Mouse (Mus musculus) CH12.LX (cell line): ENCODE data around the gene Mon1b. TPM values are rescaled to one million over a fixed set of nuclear protein-coding genes. Genes with fewer than 3 reads are reported as not detected.

Experiments used
- DNase-seq: peaks from one replicate; pipeline ENCODE4 v3.0.0-alpha.2; 2013; ENCODE audit errors: extremely low read depth
- H3K27ac ChIP-seq: 2 replicates; pipeline ENCODE4 v1.5.1; 2012; ENCODE audit warnings: low read depth, mild to moderate bottlenecking, control low read depth, moderate library complexity; ENCODE audit not compliant: insufficient read depth
- H3K27me3 ChIP-seq: replicated peaks from 2 replicates; pipeline ENCODE3; 2012; ENCODE audit warnings: inconsistent platforms
- H3K36me3 ChIP-seq, 2 experiments: replicated peaks in 1 of 2; 2 replicates each; pipeline versions ENCODE3 to v1.6.1; 2012; ENCODE audit warnings: inconsistent platforms in 1 of 2, low read length in 1 of 2, mild to moderate bottlenecking in 1 of 2, mixed read lengths in 1 of 2, moderate library complexity in 1 of 2; ENCODE audit not compliant: control insufficient read depth in 1 of 2, insufficient read depth in 1 of 2
- H3K4me1 ChIP-seq, 2 experiments: 2 replicates each; pipeline ENCODE4 v1.6.1; 2012; ENCODE audit warnings: inconsistent platforms in 1 of 2, moderate library complexity in 1 of 2; ENCODE audit not compliant: insufficient read depth in 2 of 2, control insufficient read depth in 1 of 2
- H3K4me2 ChIP-seq: 2 replicates; pipeline ENCODE4 v1.6.1; 2012; ENCODE audit warnings: low read depth, mild to moderate bottlenecking, control low read depth; ENCODE audit not compliant: poor library complexity, insufficient read depth, severe bottlenecking
- H3K4me3 ChIP-seq, 3 experiments: fragments of 150-350 bp in 1 of 3; sonication (generic) in 1 of 3; replicated peaks in 1 of 3; 2 replicates each; pipeline versions ENCODE3 to v1.5.1; 2011 to 2012; ENCODE audit warnings: low read depth in 2 of 3, low read length in 2 of 3, mild to moderate bottlenecking in 2 of 3, moderate library complexity in 2 of 3, control low read depth in 1 of 3, improper control_type of control experiment in 1 of 3, inconsistent platforms in 1 of 3, mixed read lengths in 1 of 3; ENCODE audit not compliant: poor library complexity in 1 of 3
- H3K79me2 ChIP-seq: replicated peaks from 2 replicates; pipeline ENCODE4 v1.6.1; 2012; ENCODE audit warnings: mild to moderate bottlenecking, moderate library complexity; ENCODE audit not compliant: control insufficient read depth, poor library complexity, insufficient read depth, severe bottlenecking; ENCODE audit errors: extremely low read depth
- H3K9ac ChIP-seq: 2 replicates; pipeline ENCODE4 v1.6.1; 2012; ENCODE audit warnings: low read depth, mild to moderate bottlenecking, control low read depth, moderate library complexity; ENCODE audit not compliant: insufficient read depth
- H3K9me3 ChIP-seq: replicated peaks from 2 replicates; pipeline ENCODE3; 2012; ENCODE audit warnings: low read length, inconsistent platforms, mixed read lengths
- BHLHE40 ChIP-seq: IDR thresholded peaks from 2 replicates; pipeline ENCODE4 v1.6.1; 2011; ENCODE audit warnings: mild to moderate bottlenecking, low read depth, low read length, improper control_type of control experiment
- CHD1 ChIP-seq: IDR thresholded peaks from 2 replicates; pipeline ENCODE4 v1.6.1; 2012; ENCODE audit warnings: low read depth, low read length, improper control_type of control experiment, inconsistent platforms
- EP300 ChIP-seq: IDR thresholded peaks from 2 replicates; pipeline ENCODE4 v1.6.1; 2011; ENCODE audit warnings: low read length, improper control_type of control experiment
- ETS1 ChIP-seq: conservative IDR thresholded peaks from 2 replicates; pipeline ENCODE4 v1.6.1; 2012; ENCODE audit warnings: low read depth, mild to moderate bottlenecking, inconsistent platforms, low read length, improper control_type of control experiment, moderate library complexity
- GABPA ChIP-seq: IDR thresholded peaks from 2 replicates; pipeline ENCODE4 v1.6.1; 2012; ENCODE audit warnings: low read depth, low read length, improper control_type of control experiment, inconsistent platforms; ENCODE audit not compliant: insufficient replicate concordance
- IRF4 ChIP-seq: IDR thresholded peaks from 2 replicates; pipeline ENCODE4 v1.6.1; 2014; ENCODE audit warnings: low read depth, mild to moderate bottlenecking, inconsistent platforms, low read length, improper control_type of control experiment
- JUN ChIP-seq: IDR thresholded peaks from 2 replicates; pipeline ENCODE4 v1.6.1; 2011; ENCODE audit warnings: low read depth, mild to moderate bottlenecking, low read length, improper control_type of control experiment, moderate library complexity; ENCODE audit not compliant: insufficient read depth
- JUND ChIP-seq: conservative IDR thresholded peaks from 2 replicates; pipeline ENCODE4 v1.6.1; 2011; ENCODE audit warnings: low read depth, low read length, improper control_type of control experiment
- MXI1 ChIP-seq: IDR thresholded peaks from 2 replicates; pipeline ENCODE4 v1.6.1; 2011; ENCODE audit warnings: mild to moderate bottlenecking, low read depth, low read length, improper control_type of control experiment
- NELFE ChIP-seq: IDR thresholded peaks from 2 replicates; pipeline ENCODE4 v1.6.1; 2011; ENCODE audit warnings: low read depth, low read length, improper control_type of control experiment
- POLR2A ChIP-seq: IDR thresholded peaks from 2 replicates; pipeline ENCODE4 v1.6.1; 2011; ENCODE audit warnings: low read depth, mild to moderate bottlenecking, improper control_type of control experiment, low read length
- RAD21 ChIP-seq: IDR thresholded peaks from 2 replicates; pipeline ENCODE4 v1.6.1; 2011; ENCODE audit warnings: low read depth, mild to moderate bottlenecking, low read length, improper control_type of control experiment, moderate library complexity
- RCOR1 ChIP-seq: conservative IDR thresholded peaks from 2 replicates; pipeline ENCODE4 v1.6.1; 2012; ENCODE audit warnings: low read depth, mild to moderate bottlenecking, inconsistent platforms, low read length, improper control_type of control experiment
- SIN3A ChIP-seq: IDR thresholded peaks from 2 replicates; pipeline ENCODE4 v1.6.1; 2012; ENCODE audit warnings: low read length, improper control_type of control experiment, inconsistent platforms
- UBTF ChIP-seq: IDR thresholded peaks from 2 replicates; pipeline ENCODE4 v1.6.1; 2012; ENCODE audit warnings: low read depth, mild to moderate bottlenecking, inconsistent platforms, low read length, improper control_type of control experiment, moderate library complexity
- USF1 ChIP-seq: IDR thresholded peaks from 2 replicates; pipeline ENCODE4 v1.6.1; 2014; ENCODE audit warnings: low read depth, mild to moderate bottlenecking, inconsistent platforms, low read length, improper control_type of control experiment
- ZMIZ1 ChIP-seq: IDR thresholded peaks from 2 replicates; pipeline ENCODE4 v1.6.1; 2012; ENCODE audit warnings: low read depth, mild to moderate bottlenecking, inconsistent platforms, low read length, improper control_type of control experiment
- ZNF384 ChIP-seq: IDR thresholded peaks from 2 replicates; pipeline ENCODE4 v1.6.1; 2012; ENCODE audit warnings: low read depth, low read length, improper control_type of control experiment, inconsistent platforms
- dilution Hi-C: fragments of 300-500 bp; cut with MboI; formaldehyde crosslinking; loops from 2 replicates; pipeline ENCODE4 v1.14.3; 2020; ENCODE audit warnings: low sequenced_read_pairs; ENCODE audit not compliant: extremely low pct_unique_long_range_greater_than_20kb, extremely low pct_ligation_motif_present
- in situ Hi-C: fragments of 300-500 bp; cut with MboI; formaldehyde crosslinking; loops from 3 replicates; pipeline ENCODE4 v1.14.3; 2019; ENCODE audit warnings: low sequenced_read_pairs, low pct_ligation_motif_present, low pct_unique_long_range_greater_than_20kb, mixed read lengths
- polyA plus RNA-seq: library from polyadenylated mRNA; unstranded; fragments of >175 nt; gene quantifications from 2 replicates; pipeline ENCODE4 v1.2.1, GENCODE M21; 2012; ENCODE audit warnings: low read depth; ENCODE audit not compliant: insufficient read length
- total RNA-seq, 2 experiments: library from RNA; depleted of rRNA; stranded (reverse); fragments of 300-350 nt in 1 of 2; fragments of >200 nt in 1 of 2; gene quantifications; 2 replicates each; pipeline ENCODE4 v1.2.3; 2012 to 2014

Mon1b gene
- total and polyA plus RNA-seq, 3 experiments = 7.2 to 17.1 (median 15.2) TPM

GRCm38 (mm10) chr8:113672599-113673255, 37.3 kb downstream of the Mon1b start:
- dilution Hi-C loops = no loop called here
- no peak for DNase-seq
- TF ChIP-seq BHLHE40 (no peak), ZMIZ1 (no peak), UBTF (no peak), POLR2A (no peak), NELFE (no peak), JUND (no peak), RCOR1 (no peak), IRF4 (no peak), ZNF384 (no peak), MXI1 (no peak), GABPA (no peak), JUN (no peak), CHD1 (no peak), SIN3A (no peak)

GRCm38 (mm10) chr8:113673300-113673699, 37.9 kb downstream of the Mon1b start:
- H3K4me1 ChIP-seq = peaks cover 0 to 10% of the 10 kb centered on the region in 2 experiments; a peak in 2 of 4 replicates
- H3K27ac ChIP-seq = no peak overlapping the region
- in situ Hi-C loops (loop anchor here (10.0 to 25.0 kb wide), 2 partner anchors 392 to 764 kb away; partner anchors contain the start of gene Wwox), dilution Hi-C loops (no loop called here)
- TF ChIP-seq ETS1 (no peak), EP300 (no peak), RAD21 (no peak), JUN (no peak), USF1 (no peak)
- TF ChIP-seq, all 38 proteins: peak for 0
- no peak overlapping the region for H3K4me2 ChIP-seq
- no peaks in the 10 kb centered on the region for H3K36me3 ChIP-seq
- H3K4me3 ChIP-seq = no peak overlapping the region
- H3K9me3 ChIP-seq = no peaks in the 10 kb centered on the region
- no peaks in the 10 kb centered on the region for H3K27me3 ChIP-seq
- no peak for DNase-seq
- H3K79me2 ChIP-seq = no peaks in the 10 kb centered on the region
- no peak overlapping the region for H3K9ac ChIP-seq

More at GRCm38 (mm10) chr8:113672599-113673255, 37.3 kb downstream of the Mon1b start:
- no peak overlapping the region for H3K4me3 ChIP-seq
- H3K79me2 ChIP-seq = no peaks in the 10 kb centered on the region
- no peaks in the 10 kb centered on the region for H3K9me3 ChIP-seq
- in situ Hi-C loops = loop anchor here (10.0 to 25.0 kb wide), 2 partner anchors 392 to 765 kb away; partner anchors contain the start of gene Wwox
- H3K27ac ChIP-seq = no peak overlapping the region
- H3K36me3 ChIP-seq = no peaks in the 10 kb centered on the region
- H3K27me3 ChIP-seq = no peaks in the 10 kb centered on the region
- H3K4me1 ChIP-seq = peaks cover 2 to 13% of the 10 kb centered on the region in 2 experiments; a peak in 2 of 4 replicates
- no peak overlapping the region for H3K4me2 ChIP-seq
- no peak overlapping the region for H3K9ac ChIP-seq
